Comparison of ENCODE assay signal across 8 mouse cellular contexts in the genomic region with DNA sequence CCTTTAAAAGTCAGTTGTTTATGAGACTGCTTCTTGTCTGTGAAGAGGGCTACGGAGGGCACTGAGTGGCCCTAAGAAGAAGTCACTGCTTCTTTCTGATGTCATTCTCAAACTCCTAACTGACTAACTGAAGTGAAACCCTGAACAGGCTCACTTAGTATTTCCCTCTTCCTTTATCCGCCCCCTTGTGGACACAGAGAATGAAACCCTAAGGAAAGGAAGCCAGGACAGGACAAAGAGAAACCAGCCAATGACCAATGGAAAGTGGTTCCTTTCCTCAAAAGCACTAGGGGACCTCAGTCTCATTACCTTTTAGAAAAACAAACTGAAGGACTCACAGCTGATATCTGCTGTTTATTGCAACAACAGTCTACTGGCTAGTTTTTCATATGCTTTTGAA. TPM values are rescaled to one million over a fixed set of nuclear protein-coding genes. Genes with fewer than 3 reads are reported as not detected.
DNase-seq lines count a peak whose midpoint lies in the region.

No protein-coding gene starts in this region.

- DNase-seq in adrenal gland, adult 2 months, result peak; percentile 56
- no peak for DNase-seq in adrenal gland, postnatal 25 days
- DNase-seq in layer of hippocampus, adult 9-10 months (ENCODE audit: low spot score), result peak; percentile 21
- DNase-seq in layer of hippocampus, adult 18-20 months (ENCODE audit: low spot score in 2 of 2), result no peak
- DNase-seq in Muller cell, postnatal 12 days (ENCODE audit: inconsistent ontology term), result peak; percentile 72
- DNase-seq in forelimb bud, embryonic 11.5 days (ENCODE audit: low read depth, low spot score), result peak; percentile 64
- peak; percentile 36 to 39 for DNase-seq in left cerebral cortex, postnatal 14 days (ENCODE audit: low spot score in 2 of 2)
- peak; percentile 72 for DNase-seq in retina, embryonic 14.5 days (ENCODE audit: low spot score)

- intact Hi-C loops in left cerebral cortex, postnatal 14 days (cut with DNase I), result loop anchor here (5.0 kb wide), 1 partner anchor 87 kb away; no protein-coding TSS in a partner anchor

RNA-seq across cellular contexts. Expression of a gene that starts 45.7 kb away (rescaled TPM):
- 10 to 100 TPM; 28.5 to 33.6 TPM for total RNA-seq in adrenal gland, adult 2 months (2021)
- polyA plus RNA-seq in adrenal gland, adult 2 months (2012; rRNA removed), result 2.3 and 3.2 TPM in 2 replicates
- 42.9 and 48.4 TPM in 2 replicates for total RNA-seq in adrenal gland, postnatal 25 days (2021)
- 10 to 100 TPM; 12.2 to 13.1 TPM for total RNA-seq in layer of hippocampus, adult 18-20 months (2021)
- total RNA-seq in left cerebral cortex, postnatal 14 days (2021), result 10 to 100 TPM; 12.8 to 13.0 TPM

RNA-seq across cellular contexts. Expression of a gene that starts 48.1 kb away (rescaled TPM):
- 10 to 100 TPM; 28.4 to 29.4 TPM for total RNA-seq in adrenal gland, adult 2 months (2021)
- 5.1 and 5.7 TPM in 2 replicates for polyA plus RNA-seq in adrenal gland, adult 2 months (2012; rRNA removed)
- 26.8 and 28.6 TPM in 2 replicates for total RNA-seq in adrenal gland, postnatal 25 days (2021)
- 10 to 100 TPM; 30.3 to 35.9 TPM for total RNA-seq in layer of hippocampus, adult 18-20 months (2021)
- total RNA-seq in left cerebral cortex, postnatal 14 days (2021), result 10 to 100 TPM; 37.7 to 41.2 TPM

Comparison
In these comparisons a context has a peak if more than half of its experiments do, and no peak if none do; other contexts are left out.
1. DNase-seq: peak in adrenal gland, adult 2 months (single experiment), layer of hippocampus, adult 9-10 months (single experiment), Muller cell, postnatal 12 days (single experiment), forelimb bud, embryonic 11.5 days (single experiment), left cerebral cortex, postnatal 14 days (2 of 2) and retina, embryonic 14.5 days (single experiment); none in adrenal gland, postnatal 25 days (single experiment) and layer of hippocampus, adult 18-20 months (0 of 2).